ENCODE assay signal across 20 mouse cellular contexts in genomic region chr5:128884320-128884719, GRCm38 (mm10).
DNase-seq lines count a peak whose midpoint lies in the region; ATAC-seq and TF ChIP-seq lines count a peak whose summit lies in the region.
"Had no signal": no experiment of that assay in that cellular context is flagged by ENCODE, and none has a peak within 500 bp of the region (broad histone marks: within the 10 kb centered on the region; RNA-seq: fewer than 3 reads in every experiment).

No protein-coding gene starts in this region.

- H3K9me3 ChIP-seq in kidney, embryonic 15.5 days (replicated peaks) = no peaks in the 10 kb centered on the region
- no peaks in the 10 kb centered on the region for H3K9me3 ChIP-seq in intestine, embryonic 16.5 days (ENCODE audit: control insufficient read depth, low read length)
- H3K9me3 ChIP-seq in kidney, postnatal 0 days (replicated peaks; ENCODE audit: low read length) = no peaks in the 10 kb centered on the region
- H3K9me3 ChIP-seq: embryonic facial prominence, embryonic 15.5 days; forebrain, embryonic 10.5 days; heart, embryonic 12.5 days had no signal

- H3K27me3 ChIP-seq in kidney, adult 2 months (replicated peaks; ENCODE audit: control insufficient read depth, insufficient read depth, low read length) = no peaks in the 10 kb centered on the region
- no peaks in the 10 kb centered on the region for H3K27me3 ChIP-seq in kidney, embryonic 15.5 days
- no peaks in the 10 kb centered on the region for H3K27me3 ChIP-seq in intestine, embryonic 16.5 days (replicated peaks; ENCODE audit: control insufficient read depth, insufficient read depth, low read length)
- H3K27me3 ChIP-seq in kidney, postnatal 0 days (ENCODE audit: insufficient read depth, low read length) = no peaks in the 10 kb centered on the region
- H3K27me3 ChIP-seq: CH12.LX; embryonic facial prominence, embryonic 15.5 days; heart, embryonic 12.5 days had no signal

- H3K27ac ChIP-seq in kidney, adult 2 months (ENCODE audit: insufficient read depth, low read depth, low read length) = no peak overlapping the region
- no peak overlapping the region for H3K27ac ChIP-seq in kidney, embryonic 15.5 days
- peak overlapping the region; percentile 43; the same call in 1 of the 2 replicates for H3K27ac ChIP-seq in intestine, embryonic 16.5 days (ENCODE audit: low read length)
- H3K27ac ChIP-seq in kidney, postnatal 0 days = no peak overlapping the region
- H3K27ac ChIP-seq: embryonic facial prominence, embryonic 15.5 days; forebrain, embryonic 10.5 days; gastrocnemius, adult 2 months had no signal

- H3K4me1 ChIP-seq in kidney, adult 2 months (ENCODE audit: control insufficient read depth, insufficient read depth, low read length) = no peaks in the 10 kb centered on the region
- no peaks in the 10 kb centered on the region for H3K4me1 ChIP-seq in kidney, embryonic 15.5 days
- H3K4me1 ChIP-seq in intestine, embryonic 16.5 days (ENCODE audit: control insufficient read depth, insufficient read depth, low read length) = no peaks in the 10 kb centered on the region
- no peaks in the 10 kb centered on the region for H3K4me1 ChIP-seq in kidney, postnatal 0 days (replicated peaks; ENCODE audit: insufficient read depth, low read length)
- H3K4me1 ChIP-seq: embryonic facial prominence, embryonic 15.5 days; heart, embryonic 12.5 days had no signal

- ATAC-seq in kidney, embryonic 15.5 days (replicated peaks; ENCODE audit: low FRiP score) = no peak
- ATAC-seq in intestine, embryonic 16.5 days = peak; percentile 78
- no peak for ATAC-seq in kidney, postnatal 0 days (replicated peaks; ENCODE audit: low FRiP score, low read depth)
- ATAC-seq: forebrain, embryonic 14.5 days had no signal

- DNase-seq in kidney, adult 2 months = peak; percentile 68
- peak; percentile 4 for DNase-seq in kidney, postnatal 0 days (ENCODE audit: low spot score)
- peak; percentile 70 for DNase-seq in large intestine, adult 2 months (ENCODE audit: low read depth, low spot score)
- no peak for DNase-seq in cerebellum, adult 11 months
- no peak for DNase-seq in spleen, adult 18-20 months
- DNase-seq: adrenal gland, adult 2 months; adrenal gland, postnatal 25 days; cerebellum, adult 2 months; cerebellum, postnatal 14 days; embryo, embryonic 11 days; gastrocnemius, adult 2 months; gastrocnemius, postnatal 25 days had no signal

- no peak overlapping the region for H3K4me2 ChIP-seq in kidney, embryonic 15.5 days
- no peak overlapping the region for H3K4me2 ChIP-seq in intestine, embryonic 16.5 days (ENCODE audit: low read depth, low read length)
- H3K4me2 ChIP-seq in kidney, postnatal 0 days (ENCODE audit: low read length) = no peak overlapping the region
- H3K4me2 ChIP-seq: embryonic facial prominence, embryonic 15.5 days; heart, embryonic 12.5 days had no signal

- 35% methylated on average over 5 of the region's 5 CpGs for WGBS in kidney, adult 2 months
- WGBS in kidney, embryonic 15.5 days = 21% methylated on average over 5 of the region's 5 CpGs
- 56% methylated on average over 5 of the region's 5 CpGs for WGBS in intestine, embryonic 16.5 days
- WGBS in kidney, postnatal 0 days = 28% methylated on average over 5 of the region's 5 CpGs
- 11% methylated on average over 5 of the region's 5 CpGs for WGBS in large intestine, adult 2 months

- no peak for TF ChIP-seq CTCF in kidney, adult 2 months (conservative IDR thresholded peaks at IDR 0.05; ENCODE audit: insufficient read depth, insufficient read length, low read depth, low read length)
- no peak for TF ChIP-seq CTCF in kidney, postnatal 0 days (IDR thresholded peaks at IDR 0.05; ENCODE audit: low read depth)

- no peak overlapping the region for H3K9ac ChIP-seq in kidney, embryonic 15.5 days
- H3K9ac ChIP-seq in intestine, embryonic 16.5 days (ENCODE audit: low read depth, low read length) = no peak overlapping the region
- no peak overlapping the region for H3K9ac ChIP-seq in kidney, postnatal 0 days (ENCODE audit: low read depth, low read length)
- H3K9ac ChIP-seq: embryonic facial prominence, embryonic 15.5 days; heart, embryonic 12.5 days had no signal

- H3K4me3 ChIP-seq in kidney, adult 2 months (ENCODE audit: insufficient read depth, low read depth, low read length) = no peak overlapping the region
- no peak overlapping the region for H3K4me3 ChIP-seq in kidney, embryonic 15.5 days (replicated peaks)
- H3K4me3 ChIP-seq in intestine, embryonic 16.5 days (ENCODE audit: low read length) = no peak overlapping the region
- H3K4me3 ChIP-seq in kidney, postnatal 0 days (replicated peaks; ENCODE audit: low read depth, low read length) = no peak overlapping the region
- H3K4me3 ChIP-seq: embryonic facial prominence, embryonic 15.5 days; erythroblast, embryonic 14.5 days; forebrain, embryonic 10.5 days; gastrocnemius, adult 2 months; heart, embryonic 12.5 days had no signal

- H3K36me3 ChIP-seq in kidney, adult 2 months (ENCODE audit: control insufficient read depth, insufficient read depth, low read length) = no peaks in the 10 kb centered on the region
- H3K36me3 ChIP-seq in kidney, embryonic 15.5 days = no peaks in the 10 kb centered on the region
- H3K36me3 ChIP-seq in intestine, embryonic 16.5 days (ENCODE audit: control insufficient read depth, insufficient read depth, low read length) = no peaks in the 10 kb centered on the region
- no peaks in the 10 kb centered on the region for H3K36me3 ChIP-seq in kidney, postnatal 0 days (ENCODE audit: insufficient read depth, low read length)
- H3K36me3 ChIP-seq: embryonic facial prominence, embryonic 15.5 days; forebrain, embryonic 10.5 days; heart, embryonic 12.5 days had no signal

- TF ChIP-seq POLR2A in kidney, adult 2 months (IDR thresholded peaks at IDR 0.05; ENCODE audit: low read depth, low read length) = no peak

Comparison
In these comparisons a context has a peak if more than half of its experiments do, and no peak if none do; other contexts are left out.
1. DNase-seq: peak in kidney, adult 2 months (single experiment), kidney, postnatal 0 days (single experiment) and large intestine, adult 2 months (single experiment); none in cerebellum, adult 11 months (single experiment) and spleen, adult 18-20 months (0 of 2).